Mouse (Mus musculus) lung, postnatal 0 days (tissue): ENCODE data around the gene Gm11492. TPM values are rescaled to one million over a fixed set of nuclear protein-coding genes. Genes with fewer than 3 reads are reported as not detected.

Source experiments
- ATAC-seq: fragments of 200-750 bp; cut with Nextera tagmentation; 2 replicates; pipeline ENCODE4 v1.8.0; 2017; ENCODE audit warnings: moderate library complexity
- DNase-seq: peaks from one replicate; pipeline ENCODE4 v3.0.0-alpha.2; 2016; ENCODE audit warnings: low spot score
- H3K27ac ChIP-seq: fragments of 300-500 bp; sonication (generic); 2 replicates; pipeline ENCODE4 v1.5.1; 2014; ENCODE audit warnings: antibody characterized with exemption, mild to moderate bottlenecking, low read length, mixed read lengths
- H3K27me3 ChIP-seq: fragments of 300-500 bp; sonication (generic); replicated peaks from 2 replicates; pipeline ENCODE4 v1.6.1; 2014; ENCODE audit warnings: low read length, mixed read lengths; ENCODE audit not compliant: insufficient read depth
- H3K36me3 ChIP-seq: fragments of 300-500 bp; sonication (generic); 2 replicates; pipeline ENCODE4 v1.6.1; 2014; ENCODE audit warnings: low read length, mixed read lengths; ENCODE audit not compliant: insufficient read depth
- H3K4me1 ChIP-seq: fragments of 300-500 bp; sonication (generic); 2 replicates; pipeline ENCODE4 v1.6.1; 2014; ENCODE audit warnings: antibody characterized with exemption, low read depth, low read length, mixed read lengths; ENCODE audit not compliant: insufficient read depth
- H3K4me2 ChIP-seq: fragments of 300-500 bp; sonication (generic); replicated peaks from 2 replicates; pipeline ENCODE4 v1.6.1; 2014; ENCODE audit warnings: low read depth, mild to moderate bottlenecking, low read length, moderate library complexity, mixed read lengths
- H3K4me3 ChIP-seq: fragments of 300-500 bp; sonication (generic); 2 replicates; pipeline ENCODE4 v1.5.1; 2014; ENCODE audit warnings: low read depth, low read length
- H3K9ac ChIP-seq: fragments of 300-500 bp; sonication (generic); replicated peaks from 2 replicates; pipeline ENCODE4 v1.6.1; 2014; ENCODE audit warnings: low read depth, mild to moderate bottlenecking
- H3K9me3 ChIP-seq: fragments of 300-500 bp; sonication (generic); 2 replicates; pipeline ENCODE4 v1.6.1; 2016; ENCODE audit warnings: low read length, mixed read lengths
- CTCF ChIP-seq: IDR thresholded peaks from 2 replicates; pipeline ENCODE4 v1.5.1; 2016; ENCODE audit warnings: antibody characterized with exemption, mild to moderate bottlenecking
- EP300 ChIP-seq: IDR thresholded peaks from 2 replicates; pipeline ENCODE4 v1.6.1; 2016; ENCODE audit warnings: antibody characterized with exemption, mild to moderate bottlenecking, control low read depth
- WGBS: fragments of 180-500 bp; shearing (Covaris S2); extraction: QIAGEN DNeasy Blood & Tissue Kit; methylation state at CpG from one replicate; pipeline ENCODE4 v1.1.7; 2014; 5-methylcytosine and 5-hydroxymethylcytosine counted together
- polyA plus RNA-seq: library from polyadenylated mRNA; unstranded; fragments of >200 nt; fragmentation: Nextera tagmentation; extraction: Ambion mirVana; gene quantifications from 2 replicates; pipeline ENCODE4 v1.2.1, GENCODE M21; 2015

The Gm11492 gene
- polyA plus RNA-seq, 1 experiment from 2014 or later, result not detected

- Histone ChIP-seq H3K27ac (no peak overlapping the region), H3K27me3 (no peaks in the 10 kb centered on the region), H3K4me3 (no peak overlapping the region), H3K9ac (no peak overlapping the region), H3K9me3 (no peaks in the 10 kb centered on the region), H3K36me3 (peaks cover 61% of the 10 kb centered on the region), H3K4me2 (no peak overlapping the region), H3K4me1 (no peaks in the 10 kb centered on the region)
- ATAC-seq, result no peak
- TF ChIP-seq CTCF (no peak), EP300 (no peak)
- no peak for DNase-seq
- WGBS, result 97% methylated on average over 2 of the region's 2 CpGs
Observed at GRCm38 (mm10) chr11:87603571-87603970, 37.1 kb downstream of the Gm11492 start.

GRCm38 (mm10) chr11:87609264-87609663, 42.8 kb downstream of the Gm11492 start:
- Histone ChIP-seq H3K4me3 (no peak overlapping the region), H3K27ac (no peak overlapping the region), H3K4me1 (no peaks in the 10 kb centered on the region), H3K9me3 (no peaks in the 10 kb centered on the region), H3K9ac (no peak overlapping the region), H3K36me3 (peaks cover 46% of the 10 kb centered on the region), H3K27me3 (no peaks in the 10 kb centered on the region), H3K4me2 (no peak overlapping the region)
- 85% methylated on average over 7 of the region's 7 CpGs for WGBS
- no peak for TF ChIP-seq CTCF
- TF ChIP-seq EP300, result no peak
- DNase-seq (no peak), ATAC-seq (no peak)

GRCm38 (mm10) chr11:87611547-87611946, 45.1 kb downstream of the Gm11492 start:
- no peak for DNase-seq
- Histone ChIP-seq H3K4me1 (no peaks in the 10 kb centered on the region), H3K27me3 (no peaks in the 10 kb centered on the region), H3K4me3 (no peak overlapping the region), H3K9me3 (no peaks in the 10 kb centered on the region), H3K9ac (no peak overlapping the region), H3K27ac (0 out of 2 replicates have a peak overlapping the region, but pooled peaks have one; percentile 47), H3K36me3 (peaks cover 43% of the 10 kb centered on the region), H3K4me2 (no peak overlapping the region)
- no peak for ATAC-seq
- TF ChIP-seq EP300 (no peak), CTCF (no peak)
- 67% methylated on average over 9 of the region's 9 CpGs for WGBS

GRCm38 (mm10) chr11:87613972-87614371, 47.5 kb downstream of the Gm11492 start:
- no peak overlapping the region for H3K4me3 ChIP-seq
- no peak overlapping the region for H3K27ac ChIP-seq
- WGBS, result 86% methylated on average over 7 of the region's 7 CpGs
- H3K9ac ChIP-seq, result no peak overlapping the region
- TF ChIP-seq EP300 (no peak), CTCF (no peak)
- no peaks in the 10 kb centered on the region for H3K9me3 ChIP-seq
- ATAC-seq (no peak), DNase-seq (no peak)
- H3K27me3 ChIP-seq, result no peaks in the 10 kb centered on the region
- H3K4me1 ChIP-seq, result no peaks in the 10 kb centered on the region
- peaks cover 51% of the 10 kb centered on the region for H3K36me3 ChIP-seq
- H3K4me2 ChIP-seq, result no peak overlapping the region

GRCm38 (mm10) chr11:87615551-87615950, 49.1 kb downstream of the Gm11492 start:
- Histone ChIP-seq H3K9me3 (no peaks in the 10 kb centered on the region), H3K4me2 (no peak overlapping the region), H3K9ac (no peak overlapping the region), H3K4me1 (no peaks in the 10 kb centered on the region), H3K27ac (no peak overlapping the region), H3K27me3 (no peaks in the 10 kb centered on the region), H3K36me3 (peaks cover 49% of the 10 kb centered on the region), H3K4me3 (no peak overlapping the region)
- ATAC-seq (no peak), DNase-seq (no peak)
- TF ChIP-seq EP300, result no peak
- 93% methylated on average over 5 of the region's 5 CpGs for WGBS

- H3K4me3 ChIP-seq, result no peak overlapping the region
- H3K9me3 ChIP-seq, result no peaks in the 10 kb centered on the region
- 91% methylated on average over 2 of the region's 2 CpGs for WGBS
- DNase-seq (no peak), ATAC-seq (no peak)
- TF ChIP-seq EP300, result no peak
- no peak for TF ChIP-seq CTCF
- H3K9ac ChIP-seq, result no peak overlapping the region
- no peaks in the 10 kb centered on the region for H3K27me3 ChIP-seq
- H3K27ac ChIP-seq, result no peak overlapping the region
- no peaks in the 10 kb centered on the region for H3K4me1 ChIP-seq
- no peak overlapping the region for H3K4me2 ChIP-seq
- peaks cover 45% of the 10 kb centered on the region for H3K36me3 ChIP-seq
Observed at GRCm38 (mm10) chr11:87615952-87616351, 49.5 kb downstream of the Gm11492 start.
